Mouse (Mus musculus) gastrocnemius, postnatal 14 days (tissue): ENCODE measurements at regions not wholly inside any gene's neighbourhood (a gene's known extent, or its start where the extent isn't known, plus 50 kb on each side); places are given as distances from the start of the nearest gene placed in this dataset.

Experiments
- DNase-seq: peaks from one replicate; pipeline ENCODE4 v3.0.0; 2021; ENCODE audit warnings: mixed read lengths
- intact Hi-C: fragments of 180-260 bp; cut with DNase I; formaldehyde crosslinking; loops from one replicate; pipeline ENCODE4 v1.15.1; 2025; ENCODE audit warnings: low total_unique reads

DNA sequence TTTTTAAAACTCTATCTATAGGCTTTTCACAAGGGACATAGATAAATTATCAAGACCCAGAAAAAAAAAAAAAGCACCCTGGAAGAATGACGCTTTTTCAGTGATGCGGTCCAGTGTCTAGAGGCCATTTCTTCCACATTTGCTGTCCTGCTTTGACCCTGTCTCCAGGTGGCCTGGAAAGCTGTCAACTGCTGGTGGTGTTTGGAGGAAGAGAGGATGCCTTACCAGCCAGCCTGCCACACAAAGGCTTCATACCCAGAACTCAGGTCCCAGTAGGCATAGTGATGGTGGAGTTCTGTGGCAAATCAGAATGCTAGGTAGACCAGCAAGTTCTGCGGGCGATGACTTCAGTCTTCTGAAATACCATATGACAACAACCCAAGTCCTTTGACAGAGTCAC, 51.6 kb upstream of the Pde3a start:
- intact Hi-C loops: no loop called here
- DNase-seq: no peak
